Mouse (Mus musculus): ENCODE data around the gene Inafm1. TPM values are rescaled to one million over a fixed set of nuclear protein-coding genes. Genes with fewer than 3 reads are reported as not detected.
"Not testable (repeated sequence)": the region's sequence is repeated elsewhere in the genome, so short reads cannot be mapped to it uniquely, and the experiment has no call there.

The Inafm1 gene
- polyA plus RNA-seq, 1 experiment: 54.0 TPM

DNA sequence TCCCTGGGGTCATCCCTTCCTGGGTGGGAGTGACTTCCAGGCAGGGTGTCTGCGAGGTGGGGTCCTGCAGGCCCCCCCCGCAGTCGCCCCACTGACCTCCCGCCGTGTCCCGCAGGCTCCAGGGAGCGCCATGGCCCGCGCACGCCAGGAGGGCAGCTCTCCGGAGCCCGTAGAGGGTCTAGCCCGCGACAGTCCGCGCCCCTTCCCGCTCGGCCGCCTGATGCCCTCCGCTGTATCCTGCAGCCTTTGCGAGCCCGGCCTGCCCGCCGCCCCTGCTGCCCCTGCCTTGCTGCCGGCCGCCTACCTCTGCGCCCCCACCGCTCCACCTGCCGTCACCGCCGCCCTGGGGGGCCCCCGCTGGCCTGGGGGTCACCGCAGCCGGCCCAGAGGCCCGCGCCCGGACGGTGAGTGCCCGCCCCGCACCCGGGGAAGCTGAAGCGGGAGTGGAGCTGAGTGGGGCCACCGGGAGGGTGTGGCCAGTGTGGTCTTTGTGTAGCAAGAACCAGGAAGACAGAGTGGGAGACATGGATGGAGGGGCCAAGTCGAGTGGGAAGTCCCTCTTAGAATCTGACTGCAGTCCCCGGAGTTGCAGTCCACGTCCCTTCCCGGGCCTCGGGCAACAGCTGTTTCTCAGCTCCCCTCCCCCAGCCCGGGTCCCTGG lies 38.7 kb upstream of the Inafm1 start:
- WGBS: under 1% methylated on average over 49 of the region's 49 CpGs
- peak; percentile 68 for DNase-seq
- H3K4me3 ChIP-seq (replicated peaks; ENCODE audit: extremely low read depth, low read depth, low read length): peak overlapping the region; percentile 89
- H3K4me1 ChIP-seq (ENCODE audit: control insufficient read depth, insufficient read depth, low read length): peaks cover 17% of the 10 kb centered on the region
- peak; percentile 43; the same call in 1 of the 2 replicates for TF ChIP-seq POLR2A (IDR thresholded peaks at IDR 0.05; ENCODE audit: borderline replicate concordance, extremely low read depth, low read depth, low read length)
- no peak for TF ChIP-seq CTCF (IDR thresholded peaks at IDR 0.05; ENCODE audit: insufficient read depth, low read length)

DNA sequence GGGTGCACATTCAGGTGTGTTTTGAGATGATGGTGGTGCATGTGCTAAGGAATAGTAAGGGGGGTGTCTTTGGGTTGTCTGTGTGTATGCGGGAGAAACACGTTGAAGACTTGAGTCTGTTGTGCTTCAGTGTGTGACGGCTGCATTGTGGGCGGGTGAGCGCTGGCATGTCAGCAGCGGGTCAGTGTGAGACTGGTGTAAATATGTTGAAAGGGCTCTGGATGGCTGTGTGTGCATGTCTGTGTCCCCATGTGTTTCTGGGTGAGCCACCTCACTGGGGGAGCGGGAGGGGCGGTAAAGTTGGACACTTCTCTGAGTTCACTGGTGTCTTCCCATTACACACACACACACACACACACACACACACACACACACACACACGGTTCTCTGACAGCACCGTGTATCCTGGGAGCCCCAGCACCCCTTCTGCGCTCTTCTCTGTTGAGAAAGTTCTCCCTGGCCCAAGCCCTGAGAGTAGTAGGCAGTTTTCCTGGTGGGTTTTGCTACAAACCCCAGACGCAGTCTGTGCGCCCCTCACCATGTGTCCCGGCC lies 38.1 kb upstream of the Inafm1 start:
- TF ChIP-seq POLR2A (IDR thresholded peaks at IDR 0.05; ENCODE audit: borderline replicate concordance, extremely low read depth, low read depth, low read length) (peak; percentile 26; the same call in 1 of the 2 replicates), CTCF (IDR thresholded peaks at IDR 0.05; ENCODE audit: insufficient read depth, low read length) (no peak)
- under 1% methylated on average over 14 of the region's 14 CpGs for WGBS
- peak; percentile 58 for DNase-seq

GRCm38 (mm10) chr7:16310521-16311452 lies 37.4 kb upstream of the Inafm1 start:
- Histone ChIP-seq H3K4me3 (replicated peaks; ENCODE audit: extremely low read depth, low read depth, low read length) (peak overlapping the region; percentile 89), H3K4me1 (ENCODE audit: control insufficient read depth, insufficient read depth, low read length) (peaks cover 17% of the 10 kb centered on the region)
- DNase-seq: peak; percentile 51
- under 1% methylated on average over 31 of the region's 31 CpGs for WGBS
- TF ChIP-seq POLR2A (IDR thresholded peaks at IDR 0.05; ENCODE audit: borderline replicate concordance, extremely low read depth, low read depth, low read length) (no peak), CTCF (IDR thresholded peaks at IDR 0.05; ENCODE audit: insufficient read depth, low read length) (no peak)

More for the DNA sequence above, 38.1 kb upstream of the Inafm1 start:
- peak overlapping the region; percentile 89 for H3K4me3 ChIP-seq (replicated peaks; ENCODE audit: extremely low read depth, low read depth, low read length)
- peaks cover 17% of the 10 kb centered on the region for H3K4me1 ChIP-seq (ENCODE audit: control insufficient read depth, insufficient read depth, low read length)

- Histone ChIP-seq H3K4me1 (ENCODE audit: control insufficient read depth, insufficient read depth, low read length) (peaks cover 13% of the 10 kb centered on the region), H3K4me3 (replicated peaks; ENCODE audit: extremely low read depth, low read depth, low read length) (peak overlapping the region; percentile 91)
- DNase-seq: peak; percentile 91
- WGBS: 1% methylated on average over 32 of the region's 56 CpGs
- TF ChIP-seq CTCF (IDR thresholded peaks at IDR 0.05; ENCODE audit: insufficient read depth, low read length) (peak; percentile 47), POLR2A (IDR thresholded peaks at IDR 0.05; ENCODE audit: borderline replicate concordance, extremely low read depth, low read depth, low read length) (peak; percentile 52; the same call in 1 of the 2 replicates)
Observed at GRCm38 (mm10) chr7:16310020-16310520, 36.7 kb upstream of the Inafm1 start.

DNA sequence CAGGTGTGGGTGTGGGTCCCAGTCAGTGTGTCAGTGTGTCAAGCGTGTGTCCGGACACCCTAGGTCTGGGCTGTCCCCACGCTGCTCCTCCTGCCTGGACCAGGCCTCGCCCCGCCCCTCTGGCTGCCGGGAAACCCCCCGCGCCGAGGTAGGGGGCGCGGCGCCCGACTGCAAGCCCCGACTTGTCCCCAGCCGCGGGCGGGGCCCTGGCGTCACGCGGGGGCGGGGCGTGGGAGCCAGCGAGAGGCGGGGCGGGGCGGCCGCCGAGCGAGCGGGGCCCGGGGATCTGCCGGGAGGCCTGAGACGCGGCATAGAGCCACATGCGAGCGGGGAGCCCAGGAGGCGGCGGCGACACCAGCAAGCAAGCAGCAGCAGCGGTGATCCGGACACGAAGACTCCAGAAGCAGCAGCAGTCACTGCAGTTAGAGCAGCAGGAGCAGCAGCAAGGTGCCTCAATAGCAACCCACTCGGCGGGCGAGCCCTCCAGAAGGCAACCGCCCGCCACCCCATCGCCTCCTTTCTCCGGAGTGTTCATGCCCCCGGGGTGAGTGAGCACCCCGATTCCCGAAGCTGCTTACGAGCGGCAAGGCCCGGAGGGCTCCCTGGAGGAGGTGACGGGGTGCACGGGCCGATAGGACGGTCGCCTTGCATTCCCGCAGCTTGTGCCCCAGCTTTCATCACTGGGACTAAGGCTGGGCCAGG lies 36.1 kb upstream of the Inafm1 start:
- TF ChIP-seq CTCF (IDR thresholded peaks at IDR 0.05; ENCODE audit: insufficient read depth, low read length) (no peak), POLR2A (IDR thresholded peaks at IDR 0.05; ENCODE audit: borderline replicate concordance, extremely low read depth, low read depth, low read length) (peak; percentile 48; the same call in 1 of the 2 replicates)
- peak; percentile 92 for DNase-seq
- H3K4me1 ChIP-seq (ENCODE audit: control insufficient read depth, insufficient read depth, low read length): peaks cover 12% of the 10 kb centered on the region
- peak overlapping the region; percentile 91 for H3K4me3 ChIP-seq (replicated peaks; ENCODE audit: extremely low read depth, low read depth, low read length)
- WGBS: under 1% methylated on average over 61 of the region's 61 CpGs

- Histone ChIP-seq H3K4me1 (ENCODE audit: control insufficient read depth, insufficient read depth, low read length) (peaks cover 8% of the 10 kb centered on the region), H3K4me3 (replicated peaks; ENCODE audit: extremely low read depth, low read depth, low read length) (peak overlapping the region; percentile 53)
- TF ChIP-seq CTCF (IDR thresholded peaks at IDR 0.05; ENCODE audit: insufficient read depth, low read length): no peak
- no peak for TF ChIP-seq POLR2A (IDR thresholded peaks at IDR 0.05; ENCODE audit: borderline replicate concordance, extremely low read depth, low read depth, low read length)
- DNase-seq: no peak
- 27% methylated on average over 16 of the region's 16 CpGs for WGBS
Observed at GRCm38 (mm10) chr7:16308555-16309317, 35.3 kb upstream of the Inafm1 start.

- WGBS: 38% methylated on average over 1 of the region's 1 CpGs
- not testable (repeated sequence) for H3K4me1 ChIP-seq (ENCODE audit: control insufficient read depth, insufficient read depth, low read length); DNase-seq
- H3K4me3 ChIP-seq (replicated peaks; ENCODE audit: extremely low read depth, low read depth, low read length): peak within 1 kb of the TSS; percentile 53
Observed at GRCm38 (mm10) chr7:16308093-16308492, 34.7 kb upstream of the Inafm1 start, which contains the start of gene Bbc3. Gene Bbc3 (plus strand): TSS chr7:16308393.

GRCm38 (mm10) chr7:16307141-16307540 lies 33.7 kb upstream of the Inafm1 start:
- H3K4me1 ChIP-seq (ENCODE audit: control insufficient read depth, insufficient read depth, low read length); DNase-seq; H3K4me3 ChIP-seq (replicated peaks; ENCODE audit: extremely low read depth, low read depth, low read length): not testable (repeated sequence)
- 81% methylated on average over 6 of the region's 6 CpGs for WGBS

Measured in lung, adult 2 months (tissue).